Mouse (Mus musculus): Measurements from ENCODE around the gene Fam173b.

- TF ChIP-seq CTCF (IDR thresholded peaks at IDR 0.05; ENCODE audit: extremely low read depth, insufficient read length, insufficient replicate concordance, low read depth, low read length): no peak
- no peak for TF ChIP-seq POLR2A (IDR thresholded peaks at IDR 0.05; ENCODE audit: low read depth, low read length)
Measured at GRCm38 (mm10) chr15:31573692-31574091, 28.0 kb upstream of the Fam173b start.

Data from small intestine, adult 2 months (tissue).